16 mouse cellular contexts compared by ENCODE assay signal in genomic region chr6:91130856-91131255, GRCm38 (mm10).
"Had no signal": no experiment of that assay in that cellular context is flagged by ENCODE, and none has a peak within 500 bp of the region (broad histone marks: within the 10 kb centered on the region; RNA-seq: fewer than 3 reads in every experiment).

No protein-coding gene starts in this region.

- H3K36me3 ChIP-seq: intestine, embryonic 15.5 days; limb, embryonic 10.5 days; midbrain, embryonic 12.5 days; neural tube, embryonic 13.5 days had no signal

- H3K4me1 ChIP-seq: intestine, embryonic 15.5 days; limb, embryonic 10.5 days; midbrain, embryonic 12.5 days; neural tube, embryonic 13.5 days had no signal

- H3K27ac ChIP-seq: intestine, embryonic 15.5 days; left cerebral cortex, adult 2 months; limb, embryonic 10.5 days; midbrain, embryonic 12.5 days; neural tube, embryonic 13.5 days; stomach, postnatal 0 days had no signal

- H3K27me3 ChIP-seq: intestine, embryonic 15.5 days; midbrain, embryonic 12.5 days; neural tube, embryonic 13.5 days had no signal

- DNase-seq: kidney, adult 18-20 months; kidney, postnatal 14 days; lung, adult 2 months; lung, postnatal 4 days; right cerebral cortex, adult 18-20 months; right cerebral cortex, postnatal 25 days; thymus, postnatal 4 days had no signal

- ATAC-seq: intestine, embryonic 15.5 days; lung, postnatal 0 days; midbrain, embryonic 16.5 days had no signal

- H3K4me2 ChIP-seq: intestine, embryonic 15.5 days; midbrain, embryonic 12.5 days; neural tube, embryonic 13.5 days had no signal

- H3K9ac ChIP-seq: intestine, embryonic 15.5 days; midbrain, embryonic 12.5 days; neural tube, embryonic 13.5 days had no signal

- H3K9me3 ChIP-seq: intestine, embryonic 15.5 days; limb, embryonic 10.5 days; midbrain, embryonic 12.5 days; neural tube, embryonic 13.5 days had no signal

- H3K4me3 ChIP-seq: intestine, embryonic 15.5 days; left cerebral cortex, adult 2 months; limb, embryonic 10.5 days; megakaryocyte, embryonic 14.5 days; midbrain, embryonic 12.5 days; neural tube, embryonic 13.5 days had no signal
